Mouse (Mus musculus): ENCODE results near the gene Bhlhe23.

DNA sequence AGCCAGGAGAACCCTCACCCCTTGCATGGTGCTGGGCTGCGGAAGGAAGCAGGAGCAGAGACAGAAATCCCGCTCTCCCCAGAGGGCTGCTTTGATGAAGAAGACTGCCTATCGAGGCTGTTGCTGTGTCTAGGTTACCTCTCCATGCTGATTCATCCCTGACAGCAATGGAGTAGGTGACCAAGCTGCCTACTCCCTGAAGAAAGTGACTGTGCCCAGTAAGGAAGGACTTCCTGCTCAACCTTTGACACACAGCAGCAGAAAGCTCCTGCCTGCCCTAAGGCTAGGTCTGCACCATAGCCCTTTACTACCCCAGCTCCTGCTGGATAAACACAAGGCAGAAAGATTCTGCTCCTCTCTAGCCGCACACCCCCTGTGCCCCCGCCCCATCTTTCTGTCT, 27.8 kb downstream of the Bhlhe23 start:
- TF ChIP-seq CTCF (IDR thresholded peaks at IDR 0.05; ENCODE audit: low read depth, low read length) (no peak), POLR2A (IDR thresholded peaks at IDR 0.05; ENCODE audit: insufficient read depth, low read length) (no peak), EP300 (IDR thresholded peaks at IDR 0.05; ENCODE audit: insufficient read depth, low read depth, low read length) (no peak)
